Mouse (Mus musculus) heart, embryonic 15.5 days (tissue): ENCODE data around the gene Man2a2. TPM values are rescaled to one million over a fixed set of nuclear protein-coding genes. Genes with fewer than 3 reads are reported as not detected.
A peak's percentile ranks its signal among the peaks of the same experiment; 100 is the strongest.

Experiments used
- ATAC-seq: fragments of 200-750 bp; cut with Nextera tagmentation; replicated peaks from 2 replicates; pipeline ENCODE4 v1.8.0; 2017; ENCODE audit warnings: low read depth, moderate TSS enrichment; ENCODE audit not compliant: insufficient number of reproducible peaks, insufficient read depth, low FRiP score
- H3K27ac ChIP-seq: fragments of 300-500 bp; sonication (generic); 2 replicates; pipeline ENCODE4 v1.5.1; 2015; ENCODE audit warnings: mild to moderate bottlenecking, inconsistent platforms
- H3K27me3 ChIP-seq: fragments of 300-500 bp; sonication (generic); 2 replicates; pipeline ENCODE4 v1.6.1; 2015; ENCODE audit warnings: inconsistent platforms
- H3K36me3 ChIP-seq: fragments of 300-500 bp; sonication (generic); 2 replicates; pipeline ENCODE4 v1.6.1; 2015; ENCODE audit warnings: mild to moderate bottlenecking, inconsistent platforms
- H3K4me1 ChIP-seq: fragments of 300-500 bp; sonication (generic); replicated peaks from 2 replicates; pipeline ENCODE4 v1.6.1; 2015; ENCODE audit warnings: inconsistent platforms
- H3K4me2 ChIP-seq: fragments of 300-500 bp; sonication (generic); 2 replicates; pipeline ENCODE4 v1.6.1; 2015; ENCODE audit warnings: inconsistent platforms, mild to moderate bottlenecking, moderate library complexity
- H3K4me3 ChIP-seq: fragments of 300-500 bp; sonication (generic); 2 replicates; pipeline ENCODE4 v1.5.1; 2015; ENCODE audit warnings: mild to moderate bottlenecking, inconsistent platforms
- H3K9ac ChIP-seq: fragments of 300-500 bp; sonication (generic); 2 replicates; pipeline ENCODE4 v1.6.1; 2015; ENCODE audit warnings: mild to moderate bottlenecking, inconsistent platforms
- H3K9me3 ChIP-seq: fragments of 300-500 bp; sonication (generic); replicated peaks from 2 replicates; pipeline ENCODE4 v1.6.1; 2016; ENCODE audit warnings: inconsistent platforms
- WGBS: fragments of 180-500 bp; shearing (Covaris S2); methylation state at CpG from one replicate; pipeline ENCODE4 v1.1.7; 2015; ENCODE audit warnings: mixed read lengths; 5-methylcytosine and 5-hydroxymethylcytosine counted together
- polyA plus RNA-seq: library from polyadenylated mRNA; unstranded; fragments of >200 nt; fragmentation: Nextera tagmentation; extraction: Ambion mirVana; gene quantifications from 2 replicates; pipeline ENCODE4 v1.2.1, GENCODE M21; 2015

Man2a2 gene
- polyA plus RNA-seq, 1 experiment from 2014 or later = 15.1 TPM

DNA sequence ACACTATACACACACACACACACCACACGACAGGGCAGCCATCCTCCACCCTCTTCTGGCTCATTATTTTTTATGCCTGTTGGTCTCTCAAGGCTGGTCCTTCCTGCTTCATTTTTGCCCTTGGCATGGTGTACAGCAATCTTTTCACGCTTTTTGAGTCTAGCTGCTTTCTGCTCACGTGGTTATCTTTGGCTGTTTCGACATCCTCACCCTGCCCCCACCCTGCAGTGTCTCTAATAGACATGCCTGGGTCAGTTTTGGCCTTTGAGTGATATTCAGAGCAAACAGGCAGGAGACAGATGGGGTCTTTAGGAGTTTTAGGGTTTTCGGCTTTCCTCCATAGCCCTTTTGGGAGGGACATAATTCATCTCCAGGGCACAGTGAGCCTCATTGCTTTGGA, 24.3 kb downstream of the Man2a2 start:
- H3K4me2 ChIP-seq = no peak overlapping the region
- WGBS = 61% methylated on average over 5 of the region's 5 CpGs
- H3K27ac ChIP-seq = no peak overlapping the region
- H3K9me3 ChIP-seq = no peaks in the 10 kb centered on the region
- no peaks in the 10 kb centered on the region for H3K27me3 ChIP-seq
- H3K9ac ChIP-seq = no peak overlapping the region
- H3K4me1 ChIP-seq = peaks cover 21% of the 10 kb centered on the region
- peaks cover 16% of the 10 kb centered on the region; the same call in 1 of the 2 replicates for H3K36me3 ChIP-seq
- no peak overlapping the region for H3K4me3 ChIP-seq
- no peak for ATAC-seq

DNA sequence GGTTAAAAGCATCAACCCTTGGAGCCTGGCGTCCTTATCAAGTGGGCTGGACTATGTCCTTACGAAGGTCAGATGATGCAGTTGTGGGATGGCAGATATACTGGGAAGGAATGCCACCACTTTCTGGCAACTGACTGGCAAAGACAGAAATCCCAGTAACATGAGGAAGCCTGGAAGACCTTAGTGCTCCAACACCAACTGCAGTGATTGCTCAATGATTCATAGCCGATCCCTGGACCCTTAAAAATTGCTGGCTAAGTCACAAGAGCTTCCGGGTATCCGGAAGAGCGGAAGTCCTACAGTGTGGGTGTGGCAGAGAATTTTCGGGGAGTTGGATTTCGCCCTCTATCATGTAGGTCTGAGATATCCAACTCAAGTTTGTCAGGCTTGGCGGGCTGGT, 25.0 kb downstream of the Man2a2 start:
- no peaks in the 10 kb centered on the region for H3K27me3 ChIP-seq
- no peak overlapping the region for H3K27ac ChIP-seq
- 81% methylated on average over 9 of the region's 9 CpGs for WGBS
- peaks cover 23% of the 10 kb centered on the region for H3K4me1 ChIP-seq
- H3K4me2 ChIP-seq = no peak overlapping the region
- no peak overlapping the region for H3K4me3 ChIP-seq
- H3K9ac ChIP-seq = no peak overlapping the region
- peaks cover 13% of the 10 kb centered on the region; the same call in 1 of the 2 replicates for H3K36me3 ChIP-seq
- no peaks in the 10 kb centered on the region for H3K9me3 ChIP-seq
- ATAC-seq = no peak

DNA sequence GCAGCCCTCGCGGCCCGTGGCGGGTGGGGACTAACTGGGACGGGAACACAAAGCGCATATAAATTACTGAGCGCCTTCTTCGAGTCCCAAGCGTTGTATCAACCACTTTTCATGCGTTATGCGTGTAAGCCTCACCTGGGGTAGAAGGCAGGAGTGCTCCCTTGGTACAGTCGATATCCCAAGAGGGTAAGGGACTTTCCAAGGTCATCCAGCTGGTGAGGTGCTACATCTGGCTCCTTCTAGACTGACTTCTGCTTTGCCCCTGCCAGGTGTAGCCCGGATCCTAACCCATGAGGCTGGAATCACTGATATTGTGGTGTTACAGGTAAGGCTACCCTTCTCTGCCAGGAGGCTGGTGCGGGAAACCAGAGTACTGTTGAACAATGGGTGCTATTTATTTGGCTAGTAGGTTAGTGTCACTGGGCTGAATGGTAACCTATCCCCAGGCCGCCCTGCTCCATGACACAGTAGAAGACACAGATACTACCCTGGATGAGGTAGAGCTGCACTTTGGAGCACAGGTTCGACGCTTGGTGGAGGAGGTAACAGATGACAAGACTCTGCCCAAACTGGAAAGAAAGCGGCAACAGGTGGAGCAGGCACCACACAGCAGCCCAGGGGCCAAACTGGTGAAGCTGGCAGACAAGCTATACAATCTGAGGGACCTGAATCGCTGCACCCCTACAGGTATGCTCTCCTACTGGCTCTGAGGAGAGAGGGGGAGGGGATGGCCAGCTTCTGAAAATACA, 27.7 kb downstream of the Man2a2 start:
- peak overlapping the region; percentile 75 for H3K27ac ChIP-seq
- ATAC-seq = no peak
- peak overlapping the region; percentile 83 for H3K4me2 ChIP-seq
- peaks cover 40% of the 10 kb centered on the region for H3K4me1 ChIP-seq
- peak overlapping the region; percentile 58 for H3K4me3 ChIP-seq
- H3K9me3 ChIP-seq = no peaks in the 10 kb centered on the region
- WGBS = 22% methylated on average over 19 of the region's 19 CpGs
- H3K27me3 ChIP-seq = no peaks in the 10 kb centered on the region
- no peaks in the 10 kb centered on the region for H3K36me3 ChIP-seq
- H3K9ac ChIP-seq = peak overlapping the region; percentile 72

- WGBS = under 1% methylated on average over 25 of the region's 25 CpGs
- no peak; the same call in 1 of the 2 replicates for ATAC-seq
- Histone ChIP-seq H3K27me3 (no peaks in the 10 kb centered on the region), H3K4me3 (peak within 1 kb of the TSS; percentile 58), H3K9me3 (no peaks in the 10 kb centered on the region), H3K4me1 (peaks cover 41% of the 10 kb centered on the region), H3K27ac (peak within 1 kb of the TSS; percentile 75), H3K4me2 (peak within 1 kb of the TSS; percentile 83), H3K36me3 (no peaks in the 10 kb centered on the region), H3K9ac (peak within 1 kb of the TSS; percentile 72)
Observed at GRCm38 (mm10) chr7:80342858-80343257, 28.3 kb downstream of the Man2a2 start, which contains the start of gene Hddc3. TSS of gene Hddc3 (plus strand) at chr7:80343104.

- no peak overlapping the region for H3K9ac ChIP-seq
- H3K9me3 ChIP-seq = no peaks in the 10 kb centered on the region
- no peak overlapping the region for H3K27ac ChIP-seq
- no peaks in the 10 kb centered on the region for H3K27me3 ChIP-seq
- H3K4me2 ChIP-seq = no peak overlapping the region
- no peak overlapping the region for H3K4me3 ChIP-seq
- peaks cover 39% of the 10 kb centered on the region for H3K4me1 ChIP-seq
- peaks cover 7% of the 10 kb centered on the region for H3K36me3 ChIP-seq
- no peak for ATAC-seq
- 57% methylated on average over 7 of the region's 7 CpGs for WGBS
Observed at GRCm38 (mm10) chr7:80341793-80342192, 29.4 kb downstream of the Man2a2 start.

- 1% methylated on average over 11 of the region's 11 CpGs for WGBS
- peak within 1 kb of the TSS; percentile 83 for H3K4me2 ChIP-seq
- H3K36me3 ChIP-seq = peaks cover 17% of the 10 kb centered on the region
- H3K4me3 ChIP-seq = peak within 1 kb of the TSS; percentile 75
- H3K9ac ChIP-seq = peak within 1 kb of the TSS; percentile 67
- H3K27ac ChIP-seq = peak within 1 kb of the TSS; percentile 90
- H3K4me1 ChIP-seq = peaks cover 35% of the 10 kb centered on the region
- peak; percentile 61 for ATAC-seq
- H3K27me3 ChIP-seq = no peaks in the 10 kb centered on the region
- no peaks in the 10 kb centered on the region for H3K9me3 ChIP-seq
Observed at GRCm38 (mm10) chr7:80340793-80341192, 30.4 kb downstream of the Man2a2 start, which contains the start of gene Unc45a. TSS of gene Unc45a (minus strand) at chr7:80341005.

DNA sequence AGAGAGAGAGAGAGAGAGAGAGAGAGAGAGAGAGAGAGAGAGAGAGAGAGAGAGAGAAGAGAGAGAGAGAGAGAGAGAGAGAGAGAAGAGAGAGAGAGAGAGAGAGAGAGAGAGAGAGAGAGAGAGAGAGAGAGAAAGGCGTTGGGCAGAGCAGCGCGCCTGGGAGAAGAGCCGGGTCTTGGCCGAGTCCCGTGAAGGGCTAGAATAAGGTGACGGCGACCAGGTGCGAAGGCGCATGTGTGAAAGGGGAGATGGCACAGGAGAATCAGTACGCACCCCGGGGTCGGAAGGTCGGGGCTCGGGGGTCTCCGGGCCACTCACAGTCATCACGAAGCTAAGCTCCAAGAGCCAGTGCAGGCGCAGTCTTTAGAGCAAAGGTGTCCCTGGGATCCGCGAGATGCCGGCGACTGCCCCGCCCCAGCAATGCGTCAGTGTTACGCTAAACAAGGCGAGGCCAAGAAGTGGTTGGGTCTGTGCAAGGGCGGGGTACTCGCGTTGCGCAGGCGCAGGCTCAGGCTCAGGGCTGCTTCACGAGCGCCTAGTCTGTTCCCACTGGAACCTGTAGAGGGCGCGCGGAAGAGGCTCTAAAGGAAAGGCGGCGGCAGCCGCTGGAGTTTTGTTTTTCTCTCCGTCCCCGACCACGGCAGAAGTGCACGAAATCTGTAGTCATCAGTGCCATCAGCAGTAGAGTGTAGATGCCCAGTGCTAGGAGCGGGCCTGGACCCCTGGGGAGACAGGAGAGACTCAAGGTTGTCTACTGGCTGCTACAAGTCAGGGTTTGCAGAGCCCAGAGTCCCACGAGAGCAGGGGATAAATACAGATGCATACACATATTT, 31.2 kb downstream of the Man2a2 start:
- H3K4me3 ChIP-seq = peak overlapping the region; percentile 75
- peak; percentile 98 for ATAC-seq
- peaks cover 25% of the 10 kb centered on the region for H3K36me3 ChIP-seq
- no peaks in the 10 kb centered on the region for H3K27me3 ChIP-seq
- H3K4me1 ChIP-seq = peaks cover 35% of the 10 kb centered on the region
- no peaks in the 10 kb centered on the region for H3K9me3 ChIP-seq
- peak overlapping the region; percentile 90 for H3K27ac ChIP-seq
- under 1% methylated on average over 45 of the region's 45 CpGs for WGBS
- peak overlapping the region; percentile 67 for H3K9ac ChIP-seq
- peak overlapping the region; percentile 83 for H3K4me2 ChIP-seq

- Histone ChIP-seq H3K9ac (peak overlapping the region; percentile 56), H3K36me3 (peaks cover 32% of the 10 kb centered on the region), H3K27ac (peak overlapping the region; percentile 43), H3K4me1 (peaks cover 35% of the 10 kb centered on the region), H3K4me2 (peak overlapping the region; percentile 83), H3K27me3 (no peaks in the 10 kb centered on the region), H3K9me3 (no peaks in the 10 kb centered on the region), H3K4me3 (peak overlapping the region; percentile 75)
- WGBS = 8% methylated on average over 17 of the region's 17 CpGs
- no peak for ATAC-seq
Observed at GRCm38 (mm10) chr7:80339371-80339770, 31.8 kb downstream of the Man2a2 start.

- Histone ChIP-seq H3K4me2 (no peak overlapping the region), H3K36me3 (peaks cover 54% of the 10 kb centered on the region), H3K27me3 (no peaks in the 10 kb centered on the region), H3K9ac (no peak overlapping the region), H3K4me3 (no peak overlapping the region), H3K4me1 (peaks cover 20% of the 10 kb centered on the region), H3K27ac (no peak overlapping the region), H3K9me3 (no peaks in the 10 kb centered on the region)
- WGBS = 85% methylated on average over 3 of the region's 3 CpGs
- ATAC-seq = no peak
Observed at GRCm38 (mm10) chr7:80336932-80337331, 34.2 kb downstream of the Man2a2 start.

GRCm38 (mm10) chr7:80334848-80335247, 36.3 kb downstream of the Man2a2 start:
- no peak for ATAC-seq
- peaks cover 74% of the 10 kb centered on the region for H3K36me3 ChIP-seq
- no peaks in the 10 kb centered on the region for H3K9me3 ChIP-seq
- no peaks in the 10 kb centered on the region for H3K27me3 ChIP-seq
- H3K27ac ChIP-seq = no peak overlapping the region
- H3K9ac ChIP-seq = no peak overlapping the region
- H3K4me1 ChIP-seq = peaks cover 11% of the 10 kb centered on the region
- H3K4me2 ChIP-seq = no peak overlapping the region
- 80% methylated on average over 4 of the region's 4 CpGs for WGBS
- no peak overlapping the region for H3K4me3 ChIP-seq

DNA sequence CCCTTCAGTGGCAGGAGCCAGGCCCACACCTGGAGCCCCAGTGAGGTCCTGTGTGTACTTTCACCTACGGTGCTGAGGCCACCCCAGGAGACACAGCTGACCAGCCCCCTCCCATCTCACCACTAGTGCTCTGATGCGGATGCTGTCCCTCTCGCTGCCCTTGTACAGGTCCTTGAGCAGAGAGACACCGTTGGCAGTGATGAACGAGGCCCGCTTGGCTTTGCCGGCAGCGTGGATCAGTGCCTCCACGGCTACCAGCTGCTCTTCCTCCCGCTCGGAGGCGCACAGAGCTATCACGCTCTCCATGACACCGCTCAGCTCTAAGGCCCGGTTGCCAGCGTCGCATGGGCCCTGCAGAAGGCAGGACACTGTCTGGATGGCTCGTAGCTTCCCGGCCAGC, 39.7 kb downstream of the Man2a2 start:
- no peak overlapping the region for H3K4me3 ChIP-seq
- no peak overlapping the region for H3K27ac ChIP-seq
- H3K4me2 ChIP-seq = no peak overlapping the region
- no peak for ATAC-seq
- H3K9me3 ChIP-seq = no peaks in the 10 kb centered on the region
- no peaks in the 10 kb centered on the region for H3K27me3 ChIP-seq
- H3K36me3 ChIP-seq = peaks cover 97% of the 10 kb centered on the region
- no peaks in the 10 kb centered on the region for H3K4me1 ChIP-seq
- no peak overlapping the region for H3K9ac ChIP-seq
- 96% methylated on average over 19 of the region's 19 CpGs for WGBS
